Mouse (Mus musculus) c-Kit-negative CD71-positive TER-119-positive erythroid progenitor cells, embryonic 14.5 days (primary cell): ENCODE data around the gene Ptprcap.
A peak's percentile ranks its signal among the peaks of the same experiment; 100 is the strongest.
"Not testable (repeated sequence)": the region's sequence is repeated elsewhere in the genome, so short reads cannot be mapped to it uniquely, and the experiment has no call there.

Experiments
- DNase-seq: peaks from one replicate; pipeline ENCODE4 v3.0.0-alpha.2; 2013; ENCODE audit warnings: low read depth, low spot score

Gene Ptprcap

DNA sequence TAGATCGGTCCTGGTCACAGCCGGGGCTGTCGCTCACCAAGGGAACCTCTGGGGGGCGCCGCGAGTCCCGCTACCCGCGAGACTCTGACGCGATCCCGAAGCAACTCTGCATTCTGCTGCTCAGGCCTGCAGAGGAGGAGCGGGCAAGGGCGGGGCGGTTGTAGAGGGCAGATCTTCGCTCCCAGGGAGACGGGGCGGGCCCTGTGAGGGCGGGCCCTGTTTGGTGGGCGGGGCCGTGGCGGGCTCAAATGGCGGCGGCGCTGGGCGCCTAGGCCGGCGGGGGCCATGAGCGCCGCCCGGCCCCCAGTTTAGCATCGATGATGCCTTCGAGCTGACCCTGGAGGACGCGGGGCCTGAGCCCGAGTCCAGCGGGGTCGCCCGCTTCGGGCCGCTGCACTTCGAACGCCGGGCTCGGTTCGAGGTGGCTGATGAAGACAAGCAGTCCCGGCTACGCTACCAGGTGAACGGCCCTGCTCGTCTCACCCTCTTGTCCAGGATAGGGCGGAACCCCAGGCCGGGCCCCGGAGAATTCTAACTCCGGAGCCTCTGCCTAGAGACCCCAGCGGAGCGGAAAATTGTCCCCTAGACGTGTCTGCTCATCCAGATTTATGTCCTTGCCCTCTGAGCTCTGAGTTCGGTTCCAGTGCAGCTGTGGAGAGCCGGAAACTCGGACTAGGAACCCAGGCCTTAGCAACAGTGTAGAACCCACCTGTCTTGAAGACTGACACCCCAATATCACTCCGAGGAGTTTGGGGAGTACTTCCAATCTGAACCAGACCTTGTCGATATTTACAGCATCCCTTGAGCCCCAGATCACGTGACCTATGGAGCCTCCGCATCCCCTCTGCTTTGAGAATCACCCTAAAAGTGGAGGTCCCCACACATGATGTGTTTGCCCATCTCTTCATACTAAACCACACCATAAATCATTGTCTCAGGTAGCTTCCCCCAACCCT, 27.4 kb upstream of the Ptprcap start, which contains the start of gene Aip:
Gene Aip (minus strand): TSS at position 118 of the 956 bp plus-strand sequence.
- DNase-seq, result peak; percentile 93

DNA sequence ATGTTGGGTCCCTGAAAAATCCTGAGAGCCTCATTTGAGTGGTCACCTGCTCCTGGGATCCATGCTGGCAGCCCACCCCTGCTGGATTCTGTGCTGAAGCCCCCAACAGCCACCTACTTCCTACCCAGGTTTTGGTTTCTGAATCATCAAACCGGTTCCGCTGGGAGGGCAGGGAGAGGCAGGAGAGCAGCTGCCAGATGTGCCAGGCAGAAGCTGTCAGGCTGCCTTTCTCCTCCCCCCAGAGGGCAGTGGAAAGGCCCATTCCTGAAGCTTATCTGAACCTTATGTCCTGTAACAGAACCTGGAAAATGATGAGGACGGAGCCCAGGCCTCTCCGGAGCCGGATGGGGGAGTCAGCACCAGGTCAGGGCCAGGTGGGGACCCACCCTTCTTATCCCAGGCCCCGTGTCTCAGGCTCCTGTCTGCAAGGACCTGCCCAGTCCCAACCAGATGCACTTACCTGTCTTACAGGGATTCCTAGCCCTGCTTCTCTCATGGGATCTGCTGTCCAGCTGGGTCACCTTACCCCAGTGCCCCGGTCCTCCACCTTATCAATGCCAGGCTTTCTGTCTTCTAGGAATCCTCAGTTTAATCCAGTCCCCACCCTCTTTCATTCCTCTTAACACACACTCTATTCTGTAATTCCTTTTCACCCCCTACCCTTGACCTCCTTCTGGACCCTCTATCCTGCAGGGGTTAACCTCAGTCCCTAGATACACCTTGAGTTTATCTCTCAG, 26.5 kb upstream of the Ptprcap start:
- no peak for DNase-seq

DNA sequence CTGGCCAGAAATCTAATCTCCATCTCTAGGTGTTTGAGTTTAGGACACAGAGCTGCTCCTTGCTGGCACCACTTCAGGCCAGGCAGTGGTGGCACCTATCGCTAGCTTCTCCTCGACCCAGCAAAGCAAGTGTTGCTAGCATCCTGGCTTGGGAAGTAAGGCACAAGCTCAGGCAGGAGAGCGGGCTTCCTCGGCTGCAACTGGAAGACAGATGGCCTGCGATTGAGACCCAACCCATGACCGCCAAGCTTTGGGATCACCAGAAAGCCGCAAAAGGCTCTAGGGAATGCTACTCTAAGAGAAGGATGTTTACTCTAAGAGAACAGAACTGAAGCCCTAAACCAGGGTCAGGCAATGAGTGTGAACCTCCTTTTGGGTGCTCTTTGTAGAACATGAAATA, 23.9 kb upstream of the Ptprcap start:
- no peak for DNase-seq

DNA sequence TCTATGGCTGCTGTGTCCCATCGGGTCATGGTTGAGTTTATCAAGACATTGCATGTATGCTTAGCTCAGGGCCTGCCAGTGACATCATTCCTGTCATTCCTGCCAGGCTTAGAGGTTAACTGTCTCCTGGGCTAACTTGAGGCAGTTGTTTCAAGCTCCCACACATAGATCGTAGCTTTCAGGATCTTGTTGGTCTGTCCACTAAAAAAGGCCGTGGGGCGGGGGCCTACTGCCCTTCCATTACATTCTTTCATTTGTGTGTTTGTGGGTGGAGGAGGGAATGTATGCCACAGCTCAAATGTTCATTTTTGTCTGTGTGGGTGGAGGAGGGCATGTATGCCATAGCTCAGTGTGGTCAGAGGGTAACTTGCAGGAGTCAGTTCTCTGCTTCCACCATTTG, 23.3 kb upstream of the Ptprcap start:
- no peak for DNase-seq

DNA sequence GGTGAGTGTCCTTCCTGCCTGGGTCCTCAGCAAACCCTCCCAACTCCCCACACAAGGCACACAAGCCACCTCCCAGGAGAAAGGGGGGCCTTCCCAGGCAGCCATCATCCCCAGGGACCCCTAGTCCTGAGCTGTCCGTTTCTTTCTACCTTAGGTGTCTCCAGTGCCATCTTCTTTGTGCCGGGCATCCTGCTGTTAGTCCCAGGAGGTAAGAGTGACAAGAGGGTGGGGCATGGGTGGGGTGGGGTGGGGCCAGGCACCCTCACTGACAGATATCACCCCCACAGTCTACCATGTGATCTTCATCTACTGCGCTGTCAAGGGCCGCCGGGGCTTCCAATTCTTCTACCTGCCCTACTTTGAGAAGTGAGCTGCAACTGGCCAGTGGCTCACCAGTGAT, 22.3 kb upstream of the Ptprcap start:
- DNase-seq, result peak; percentile 58

DNA sequence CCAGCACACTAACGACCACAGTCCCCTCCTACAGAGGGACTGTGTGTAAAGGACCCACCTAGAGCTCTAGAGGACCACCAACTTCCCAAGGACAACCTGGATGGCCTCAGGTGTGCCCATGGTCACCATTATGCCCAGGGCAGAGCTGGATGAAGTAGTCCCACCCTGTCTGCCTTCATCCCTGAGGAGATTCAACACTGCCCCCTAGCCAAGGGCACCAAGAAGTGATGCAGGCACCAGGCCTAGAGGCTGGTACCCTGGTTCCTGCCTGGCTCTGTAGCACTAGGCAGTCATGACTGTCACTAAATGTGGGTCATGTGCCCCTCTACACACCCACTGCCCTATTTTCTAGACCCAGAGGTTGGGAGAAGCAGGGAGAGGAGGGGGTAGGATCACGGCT, 21.6 kb upstream of the Ptprcap start:
- no peak for DNase-seq

DNA sequence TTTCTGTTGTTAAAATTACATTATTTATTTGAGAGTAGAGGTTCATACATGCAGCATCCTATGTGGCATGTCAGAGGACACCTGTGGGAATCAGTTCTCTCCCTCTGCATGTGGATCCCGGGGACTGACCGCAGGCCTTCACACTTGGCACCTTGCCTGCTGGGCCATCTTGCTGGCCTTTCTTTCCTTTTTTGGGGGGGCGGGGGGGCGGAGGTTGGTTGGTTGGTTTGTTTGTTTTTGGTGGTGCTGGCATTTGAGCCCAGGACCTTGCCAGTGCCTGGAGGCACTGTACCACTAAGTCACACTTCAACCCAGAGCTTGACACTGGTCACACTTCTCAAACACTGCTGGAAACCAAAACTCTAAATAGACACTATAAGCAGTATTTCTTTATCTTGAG, 19.1 kb upstream of the Ptprcap start:
- DNase-seq, result no peak

DNA sequence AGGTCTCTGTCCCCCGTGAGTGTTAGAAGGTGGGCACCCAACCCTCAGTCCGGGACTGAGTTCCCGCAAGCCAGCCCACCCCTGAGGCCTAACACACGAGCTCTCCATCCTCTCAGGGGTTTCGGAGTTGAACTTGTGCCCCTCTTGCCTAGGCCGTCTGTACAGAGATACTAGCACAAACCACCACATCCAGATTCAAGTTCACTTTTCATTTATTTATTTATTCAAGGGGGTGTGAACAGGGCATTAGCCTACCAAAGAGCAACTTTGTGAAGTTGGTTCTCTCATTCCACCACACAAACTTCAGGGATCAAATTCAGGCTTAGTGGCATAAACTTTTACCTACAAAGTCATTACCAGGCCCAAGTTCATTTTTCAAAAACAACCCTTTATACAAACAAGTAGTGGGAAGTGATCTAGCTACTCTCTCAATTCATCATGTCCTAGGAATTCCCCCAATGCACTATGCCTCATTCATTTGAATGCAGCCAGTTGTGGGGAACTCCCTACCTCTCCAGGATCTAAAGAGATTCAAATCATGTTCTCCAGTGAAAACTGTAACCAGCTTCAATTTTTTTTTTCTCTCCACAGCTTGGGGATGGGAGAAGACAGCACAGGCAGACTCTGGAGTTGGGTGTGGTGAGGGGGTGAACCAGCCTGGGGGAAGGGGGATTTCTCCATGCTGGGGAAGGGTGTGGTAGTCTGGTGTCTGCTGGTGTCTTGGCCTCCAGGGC, 18.0 kb upstream of the Ptprcap start:
- not testable (repeated sequence) for DNase-seq

DNA sequence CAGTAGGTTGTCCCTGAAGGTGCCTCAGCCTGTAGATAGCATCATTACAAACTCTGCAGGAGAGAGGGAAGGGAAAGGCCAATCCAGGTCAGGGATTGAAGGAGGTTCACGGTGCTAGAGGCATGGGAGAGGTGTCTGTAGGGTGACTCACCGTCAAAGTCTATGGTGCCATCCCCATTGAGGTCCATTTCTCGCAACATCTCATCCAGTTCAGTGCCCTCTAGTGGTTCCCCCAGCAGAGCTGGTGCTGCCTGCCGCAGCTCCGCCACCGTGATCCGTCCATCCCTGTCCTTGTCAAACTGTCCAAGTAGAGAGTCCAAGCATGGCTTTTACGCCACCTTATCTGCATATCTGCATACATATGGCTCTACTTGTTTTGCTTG, 17.4 kb upstream of the Ptprcap start:
- DNase-seq, result not testable (repeated sequence)

DNA sequence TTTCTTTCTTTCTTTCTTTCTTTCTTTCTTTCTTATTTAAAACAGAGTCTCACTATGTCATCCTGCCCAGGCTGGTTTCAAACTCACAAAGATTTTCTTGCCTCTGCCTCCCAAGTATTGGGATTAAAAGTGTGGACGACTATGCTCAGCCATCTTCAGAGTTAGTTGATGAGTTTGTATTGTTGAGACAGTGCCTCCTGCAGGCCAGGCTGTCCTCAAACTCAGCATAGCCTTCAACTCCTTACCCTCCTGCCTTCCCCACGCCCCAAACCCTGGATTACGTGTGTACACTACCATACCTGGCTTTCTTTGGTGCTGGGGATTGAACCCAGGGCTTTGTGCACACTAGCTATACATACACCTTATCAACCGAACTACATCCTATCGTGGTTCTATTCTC, 16.9 kb upstream of the Ptprcap start:
- no peak for DNase-seq

DNA sequence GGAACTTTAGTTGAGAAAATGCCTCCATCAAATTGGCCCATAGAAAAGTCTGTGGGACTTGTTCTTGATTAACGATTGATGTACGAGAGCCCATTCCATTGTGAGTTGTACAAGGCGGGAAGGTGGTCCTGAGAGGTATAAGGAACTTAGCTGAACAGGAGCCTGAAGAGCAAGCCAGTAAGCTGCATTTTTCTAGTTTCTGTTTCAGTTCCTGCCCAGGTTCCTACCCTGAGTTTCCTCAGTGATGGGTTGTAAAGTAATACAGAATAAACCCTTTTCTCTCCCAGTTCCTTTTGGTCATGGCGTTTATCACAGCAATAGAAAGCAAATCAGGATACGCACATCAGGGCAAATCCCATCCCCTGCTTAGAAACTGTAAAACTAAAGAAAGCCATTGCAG, 15.5 kb upstream of the Ptprcap start:
- DNase-seq, result no peak

DNA sequence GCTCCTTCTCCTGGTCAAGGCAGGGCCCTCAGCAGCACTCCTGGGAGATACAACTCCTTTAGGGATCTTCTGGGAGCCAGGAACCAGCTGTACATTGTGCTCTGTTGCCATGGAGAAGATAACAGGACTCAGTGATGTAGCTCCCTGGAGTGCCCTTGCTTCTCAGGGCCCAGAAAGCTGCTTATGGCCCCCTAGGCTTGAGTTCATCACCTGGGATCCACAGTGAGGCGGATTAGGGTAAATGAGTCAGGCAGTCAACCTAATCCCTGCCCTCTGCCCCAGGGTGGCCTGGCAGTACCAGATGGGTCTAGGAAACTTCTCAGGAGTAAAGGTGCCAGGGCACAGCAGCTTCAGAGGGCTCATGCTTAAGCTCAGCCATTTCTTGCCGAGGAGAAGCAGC, 14.0 kb upstream of the Ptprcap start, which contains the start of gene Gpr152:
Gene Gpr152 (plus strand): TSS at position 342 of the 400 bp plus-strand sequence.
- no peak for DNase-seq

DNA sequence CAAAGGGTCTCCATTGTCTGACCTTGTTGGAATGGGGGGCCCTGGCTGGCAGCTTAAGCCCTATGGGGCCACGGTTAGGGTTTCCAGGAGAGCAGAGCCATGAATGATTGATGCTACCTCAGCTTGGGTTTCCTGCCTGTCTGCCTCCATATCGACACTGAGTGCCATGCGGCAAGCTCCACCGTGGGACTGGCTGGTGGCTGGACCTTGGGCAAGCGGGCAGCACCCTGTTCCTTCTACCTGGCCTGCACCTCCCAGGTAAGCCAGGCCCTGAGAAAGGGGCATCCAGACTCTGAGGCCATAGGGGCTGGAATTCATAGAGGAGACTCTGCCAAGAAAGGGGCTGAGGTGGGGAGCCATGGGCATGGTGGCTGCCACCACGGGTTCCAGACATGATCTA, 13.3 kb upstream of the Ptprcap start:
- DNase-seq, result no peak

DNA sequence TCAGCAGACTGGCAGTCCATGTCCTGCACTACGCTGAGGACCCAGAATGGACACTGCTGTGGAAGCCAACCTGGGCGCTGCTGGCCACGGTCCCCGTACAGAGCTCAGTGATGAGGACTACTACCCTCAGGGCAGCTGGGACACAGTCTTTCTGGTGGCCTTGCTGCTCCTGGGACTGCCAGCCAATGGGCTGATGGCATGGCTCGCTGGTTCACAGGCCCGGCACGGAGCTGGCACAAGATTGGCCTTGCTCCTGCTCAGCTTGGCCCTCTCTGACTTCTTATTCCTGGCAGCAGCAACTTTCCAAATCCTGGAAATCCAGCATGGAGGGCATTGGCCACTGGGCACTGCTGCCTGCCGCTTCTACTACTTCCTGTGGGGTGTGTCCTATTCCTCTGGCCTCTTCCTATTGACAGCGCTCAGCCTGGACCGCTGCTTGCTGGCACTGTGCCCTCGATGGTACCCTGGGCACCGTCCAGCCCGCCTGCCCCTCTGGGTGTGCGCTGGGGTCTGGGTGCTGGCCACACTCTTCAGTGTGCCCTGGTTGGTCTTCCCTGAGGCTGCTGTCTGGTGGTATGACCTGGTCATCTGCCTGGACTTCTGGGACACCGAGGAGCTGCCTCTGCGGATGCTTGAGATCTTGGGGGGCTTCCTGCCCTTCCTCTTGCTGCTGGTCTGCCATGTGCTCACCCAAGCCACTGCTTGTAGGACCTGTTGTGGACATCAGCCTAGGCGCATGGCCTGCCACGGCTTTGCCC, 10.8 kb upstream of the Ptprcap start:
- no peak for DNase-seq

DNA sequence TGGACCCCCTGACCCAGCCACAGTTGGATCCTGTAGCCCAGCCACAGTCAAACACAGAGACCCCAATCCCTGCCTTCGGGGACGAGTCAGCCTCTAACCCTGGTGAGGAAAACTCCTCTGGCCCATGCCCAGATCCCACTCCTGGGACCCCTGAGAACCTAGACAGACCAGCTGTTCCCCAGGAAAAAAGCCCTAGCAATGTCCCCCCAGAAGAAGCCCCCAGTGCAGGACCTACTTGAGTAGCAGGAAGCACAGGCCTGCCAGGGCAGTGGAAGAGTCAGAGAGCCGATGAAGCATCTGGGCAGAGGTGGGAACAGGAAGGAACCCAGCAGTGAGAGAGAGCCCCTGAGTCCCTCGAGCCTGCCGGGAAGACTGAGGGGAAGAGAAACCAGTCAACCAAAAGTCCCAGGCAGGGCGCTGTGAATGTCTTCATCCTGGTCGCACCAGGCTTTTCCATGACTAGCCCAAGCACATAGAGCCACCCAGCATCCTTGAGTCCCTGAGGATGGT, 9.6 kb upstream of the Ptprcap start, which contains the start of gene Cabp4:
Gene Cabp4 (minus strand): TSS at position 275 of the 510 bp plus-strand sequence.
- no peak for DNase-seq

DNA sequence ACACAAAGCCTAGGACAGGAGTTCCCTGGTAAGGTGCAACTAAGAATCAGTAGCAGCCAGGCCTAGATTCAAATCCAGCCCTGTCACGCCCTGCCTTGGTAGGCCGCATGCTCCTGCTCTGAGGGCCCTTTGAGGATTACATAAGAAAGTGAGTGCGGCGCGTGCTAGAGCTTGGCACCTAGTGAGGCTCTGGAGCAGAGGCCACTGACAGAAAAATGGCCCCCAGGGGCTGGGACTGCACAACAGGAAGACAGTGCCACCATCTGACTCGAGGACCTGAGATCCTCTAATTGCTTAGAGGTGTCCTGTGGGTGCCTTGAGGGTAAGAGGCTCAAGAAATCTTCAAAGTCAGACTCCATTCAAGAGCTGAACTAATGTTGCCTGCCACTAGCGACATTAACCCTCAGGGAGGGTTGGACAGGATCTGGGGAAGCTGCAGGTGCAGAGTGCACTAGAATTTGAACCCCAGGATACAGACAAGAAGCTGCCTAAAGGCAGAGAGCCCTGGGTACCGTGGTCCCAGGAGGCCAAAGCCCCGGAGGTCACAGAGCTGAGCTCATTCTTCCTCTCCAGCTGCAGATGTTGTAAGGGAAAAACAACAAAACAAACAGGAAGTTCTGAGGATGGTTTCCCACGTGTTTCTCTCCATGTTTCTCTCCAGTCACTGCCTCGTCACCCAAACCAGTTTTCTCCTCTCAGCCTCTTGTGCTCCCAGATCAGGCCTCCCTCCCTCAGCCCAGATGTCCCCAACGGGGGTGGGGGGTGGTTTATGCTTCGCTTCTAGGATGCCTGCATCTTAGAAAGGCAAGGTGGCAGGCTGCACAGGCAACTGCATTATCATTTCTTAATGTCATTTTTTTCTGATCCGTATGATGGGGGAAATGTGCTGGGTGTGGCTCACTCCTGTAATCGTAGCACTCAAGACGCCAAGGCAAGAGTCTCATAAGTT, 8.6 kb upstream of the Ptprcap start:
- DNase-seq, result no peak

DNA sequence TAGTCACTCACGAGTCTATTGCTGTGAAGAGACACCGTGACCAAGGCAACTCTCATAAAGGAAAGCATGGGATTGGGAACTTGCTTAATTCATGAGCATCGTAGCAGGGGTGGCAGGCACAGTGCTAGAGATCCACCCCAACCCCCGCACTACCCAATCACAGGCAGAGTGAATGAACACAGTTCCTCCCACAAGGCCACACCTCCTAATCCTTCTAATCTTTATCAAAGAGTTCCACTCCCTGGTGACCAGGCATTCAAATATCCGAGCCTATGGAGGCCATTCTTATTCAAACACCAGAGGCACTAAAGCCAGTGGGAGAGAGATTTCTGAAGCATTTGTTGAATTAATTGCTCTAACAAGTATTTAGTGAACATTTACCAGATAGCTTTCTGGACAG, 7.5 kb upstream of the Ptprcap start:
- no peak for DNase-seq

DNA sequence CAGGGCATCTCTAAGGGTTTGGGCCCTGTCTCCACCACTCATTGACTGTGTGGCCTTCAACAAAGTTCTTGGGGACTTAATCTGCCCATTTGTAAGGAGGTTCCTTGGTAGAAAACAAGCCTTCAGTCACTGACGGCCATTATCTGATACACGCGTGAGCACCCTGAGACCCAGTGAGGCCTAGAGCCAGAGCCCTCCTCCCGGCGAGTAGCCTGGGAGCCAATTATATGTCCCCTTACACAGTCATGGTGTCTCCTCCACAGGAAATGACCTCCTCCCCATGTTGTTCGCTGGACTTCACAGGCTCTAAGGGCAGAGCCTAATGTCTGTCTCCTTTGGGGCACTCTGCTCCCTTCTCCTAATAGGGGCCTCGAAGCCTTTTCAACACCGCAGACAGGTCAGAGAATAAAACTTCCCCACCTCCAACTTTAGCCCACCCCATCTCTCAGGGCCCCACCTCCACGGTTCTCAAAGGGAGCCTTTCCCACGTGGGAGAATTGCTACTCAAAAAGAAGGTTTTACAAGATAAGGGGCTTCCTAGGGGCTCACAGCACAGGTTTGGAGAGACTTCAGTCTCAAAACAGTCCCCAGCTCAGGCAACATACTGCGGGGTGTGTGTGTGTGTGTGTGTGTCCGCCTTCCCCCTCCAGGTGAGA, 6.9 kb upstream of the Ptprcap start:
- DNase-seq, result no peak

DNA sequence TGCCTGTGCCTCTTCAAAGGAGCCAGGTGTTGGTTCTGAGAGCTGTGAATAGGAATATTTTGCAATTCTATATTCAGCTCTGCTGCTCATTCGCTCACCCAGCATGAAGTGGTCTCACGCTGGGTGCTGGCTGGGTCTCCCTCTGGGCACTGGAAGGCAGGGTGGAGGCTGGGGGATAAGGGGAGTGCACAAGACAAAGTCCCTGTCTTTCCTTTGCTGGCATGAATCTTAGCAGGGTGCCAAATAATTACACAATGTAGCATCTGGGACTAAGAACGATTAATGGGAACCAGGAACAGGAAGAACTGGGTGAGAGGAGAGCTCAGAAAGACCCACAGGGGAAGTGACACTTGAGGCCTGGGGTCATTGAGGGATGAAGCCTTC, 6.4 kb upstream of the Ptprcap start:
- no peak for DNase-seq
